Mouse (Mus musculus) thymus, postnatal 25 days (tissue): Measurements from ENCODE around the gene Ifitm5.
"Not testable (repeated sequence)": the region's sequence is repeated elsewhere in the genome, so short reads cannot be mapped to it uniquely, and the experiment has no call there.

ENCODE experiments used
- DNase-seq: peaks from one replicate; pipeline ENCODE4 v3.0.0; 2022

Gene Ifitm5

DNA sequence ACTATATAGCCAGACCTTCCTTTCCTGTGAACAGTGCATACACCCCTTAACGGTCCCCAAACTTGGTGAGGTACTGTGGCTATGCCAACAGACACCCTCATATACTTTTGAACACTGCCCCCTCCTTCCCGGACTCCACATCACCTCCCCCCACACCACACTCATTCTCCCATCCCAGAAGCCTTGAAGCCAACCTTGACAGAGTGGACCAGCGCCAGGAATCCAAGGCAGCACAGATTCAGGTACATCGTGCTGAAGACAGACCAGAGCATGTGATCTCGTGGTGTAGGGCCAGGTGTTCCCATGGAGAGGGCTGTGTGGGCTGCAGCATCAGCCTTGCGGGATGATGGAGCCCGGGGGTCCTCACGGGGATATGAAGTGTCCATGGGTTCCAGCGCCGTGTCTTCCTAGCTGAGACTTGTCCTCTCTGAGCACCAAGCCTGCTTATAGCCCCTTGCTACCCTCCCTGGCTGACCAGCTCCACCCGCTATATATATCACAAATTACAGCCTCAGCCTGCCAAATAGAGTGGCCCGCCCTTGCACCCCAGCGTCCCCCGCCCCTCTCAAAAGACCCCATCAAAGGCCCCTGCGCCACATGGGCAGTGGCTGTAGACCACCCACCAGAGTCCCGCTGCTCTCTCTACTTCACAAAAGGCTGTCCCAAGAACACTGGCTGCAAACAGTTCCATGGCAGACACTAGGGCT is at the start of gene Ifitm5:
Ifitm5 (minus strand) TSS at position 468 of the 707 bp plus-strand sequence.
- no peak for DNase-seq

DNA sequence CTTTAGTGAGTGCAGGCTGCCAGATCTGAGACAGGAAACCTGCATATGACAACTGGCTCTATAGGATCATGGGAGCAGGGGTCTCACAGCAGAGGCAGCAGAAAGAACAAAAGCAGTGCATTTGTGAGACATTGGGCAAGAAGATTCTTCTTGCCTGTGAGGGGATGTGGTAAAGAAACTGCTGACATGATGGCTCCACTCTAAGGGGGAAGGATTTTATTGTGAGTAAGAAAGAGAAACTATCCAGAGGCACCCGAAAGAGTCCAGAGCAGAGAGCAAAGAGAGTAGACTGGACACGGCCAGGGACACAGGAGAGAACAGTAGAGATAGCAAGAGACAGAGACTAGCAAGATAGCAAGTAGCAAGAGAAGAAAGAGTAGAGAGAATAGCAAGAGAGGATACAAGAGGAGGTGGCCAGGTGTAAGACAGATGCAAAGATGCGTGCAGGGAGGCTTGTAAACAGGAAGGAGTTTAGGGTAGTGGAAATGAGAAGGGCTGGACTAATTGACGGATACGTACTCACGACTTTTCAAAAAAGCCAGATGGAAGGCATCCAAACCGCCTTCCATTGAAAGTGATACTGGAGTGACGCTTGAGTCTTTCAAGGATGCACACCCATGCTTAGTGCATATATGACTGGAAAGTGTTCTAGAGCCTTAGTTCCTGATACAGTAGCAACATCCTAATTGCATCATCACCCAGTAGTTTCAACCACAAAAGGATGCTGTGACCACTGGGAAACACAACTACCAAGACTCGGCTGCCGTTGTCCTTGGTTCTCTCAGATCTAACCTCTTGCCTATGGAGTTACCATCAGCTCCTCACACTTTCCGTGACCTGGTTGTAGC is 49.0 kb upstream of the Ifitm5 start:
- DNase-seq: no peak

DNA sequence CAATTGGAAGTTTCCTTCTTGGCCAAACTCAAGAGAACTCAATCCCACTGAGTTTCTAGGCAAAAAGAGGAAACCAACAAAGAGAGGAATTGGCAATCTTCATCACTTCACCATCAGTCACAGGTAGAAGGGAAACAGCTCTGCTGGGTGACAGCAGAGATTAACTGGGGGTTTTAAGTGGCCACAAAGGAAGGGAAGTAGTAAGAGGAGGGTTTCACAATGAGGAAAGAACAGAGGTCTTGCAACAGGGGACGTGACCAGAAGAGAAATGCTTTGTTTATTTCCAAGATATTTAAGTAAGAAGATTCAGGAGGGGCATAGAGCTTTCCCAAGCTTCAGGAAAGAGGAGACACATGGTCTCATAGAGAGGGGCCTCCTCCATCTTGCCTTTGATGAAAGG is 47.7 kb upstream of the Ifitm5 start:
- no peak for DNase-seq

DNA sequence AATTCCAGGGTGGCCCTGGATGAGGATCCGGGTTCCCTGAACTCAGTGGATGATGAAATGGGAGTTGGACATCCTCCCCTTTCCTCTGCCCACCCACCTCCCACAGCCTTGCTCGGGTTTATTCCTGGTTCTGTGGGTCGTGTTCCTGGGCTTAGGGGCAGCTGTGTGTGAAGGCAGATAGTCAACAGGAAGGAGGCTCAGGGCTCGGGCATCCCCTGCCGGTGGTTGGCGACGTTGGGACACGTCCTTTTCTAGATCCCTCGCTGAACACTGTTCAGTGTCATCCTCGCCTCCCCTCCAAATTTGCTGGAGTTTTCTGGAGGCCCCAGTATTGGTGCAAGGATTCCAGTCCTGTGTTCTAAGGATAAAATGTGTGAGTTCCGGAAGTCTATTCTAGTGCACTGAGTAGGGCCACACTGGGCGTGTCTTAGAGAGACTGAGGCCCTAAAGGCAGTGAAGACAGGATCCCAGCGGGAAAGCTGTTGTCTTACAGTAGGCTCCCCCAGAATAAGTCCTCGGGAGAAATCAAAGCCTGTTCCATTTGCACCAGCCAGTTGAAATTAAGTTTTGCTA is 41.1 kb upstream of the Ifitm5 start:
- DNase-seq: no peak

DNA sequence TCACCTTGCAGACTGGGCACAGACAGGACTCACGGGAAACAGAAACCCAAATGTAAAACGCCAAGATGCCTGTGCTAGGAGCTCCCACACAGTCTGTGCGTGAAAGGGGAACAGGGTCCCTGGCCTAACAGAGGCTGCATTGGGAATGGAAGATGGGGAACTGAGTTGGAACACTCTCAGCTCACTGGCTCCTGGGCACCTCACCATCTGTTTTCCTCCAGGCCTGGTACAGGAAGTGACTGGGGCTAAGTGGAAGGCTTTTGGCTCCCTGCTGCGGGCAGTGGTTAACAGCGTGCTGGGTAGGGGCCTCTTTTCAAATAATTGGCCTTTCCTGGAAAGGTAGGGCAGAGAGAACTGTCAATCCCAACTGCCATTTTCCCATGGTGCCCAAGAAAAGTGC is 40.5 kb upstream of the Ifitm5 start:
- DNase-seq: no peak

DNA sequence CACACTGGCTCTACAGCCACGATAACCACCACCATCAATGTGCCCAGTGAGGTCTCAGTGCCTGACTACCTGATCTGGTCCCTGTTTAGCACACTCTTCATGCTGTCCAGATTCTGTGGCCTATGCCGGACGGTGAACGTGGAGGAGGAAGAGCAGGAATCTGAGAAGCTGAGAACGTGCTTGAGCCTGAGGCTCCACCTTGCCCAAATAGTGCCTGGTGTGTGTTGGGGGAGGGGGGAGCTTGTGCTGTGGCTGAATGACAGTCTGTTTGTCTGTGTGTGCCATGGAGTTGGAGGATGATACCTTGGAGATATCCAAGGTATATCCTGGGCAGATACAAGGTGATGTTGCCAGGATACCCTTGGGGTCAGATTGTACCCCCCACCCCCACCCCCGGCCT is 40.1 kb upstream of the Ifitm5 start:
- no peak for DNase-seq

DNA sequence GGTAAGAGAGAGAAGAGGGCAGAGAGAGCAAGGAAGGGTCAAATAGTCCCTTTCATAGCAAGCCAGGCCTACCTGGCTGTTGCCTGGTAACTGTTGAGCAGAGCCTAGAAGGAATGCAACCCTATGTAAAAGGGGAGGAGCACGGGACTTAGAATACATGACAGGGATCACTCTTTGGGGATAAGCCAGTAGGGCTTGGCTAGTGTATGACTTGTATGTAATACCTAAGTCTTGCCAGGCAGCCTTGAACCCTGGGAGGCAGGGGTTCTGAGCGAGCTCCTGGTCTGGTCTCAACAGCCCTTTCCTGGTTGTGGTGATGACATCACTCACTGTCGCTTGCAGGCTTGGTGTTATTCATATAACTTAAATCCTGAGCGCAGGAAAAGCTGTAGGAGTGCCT is 38.9 kb upstream of the Ifitm5 start:
- no peak for DNase-seq

DNA sequence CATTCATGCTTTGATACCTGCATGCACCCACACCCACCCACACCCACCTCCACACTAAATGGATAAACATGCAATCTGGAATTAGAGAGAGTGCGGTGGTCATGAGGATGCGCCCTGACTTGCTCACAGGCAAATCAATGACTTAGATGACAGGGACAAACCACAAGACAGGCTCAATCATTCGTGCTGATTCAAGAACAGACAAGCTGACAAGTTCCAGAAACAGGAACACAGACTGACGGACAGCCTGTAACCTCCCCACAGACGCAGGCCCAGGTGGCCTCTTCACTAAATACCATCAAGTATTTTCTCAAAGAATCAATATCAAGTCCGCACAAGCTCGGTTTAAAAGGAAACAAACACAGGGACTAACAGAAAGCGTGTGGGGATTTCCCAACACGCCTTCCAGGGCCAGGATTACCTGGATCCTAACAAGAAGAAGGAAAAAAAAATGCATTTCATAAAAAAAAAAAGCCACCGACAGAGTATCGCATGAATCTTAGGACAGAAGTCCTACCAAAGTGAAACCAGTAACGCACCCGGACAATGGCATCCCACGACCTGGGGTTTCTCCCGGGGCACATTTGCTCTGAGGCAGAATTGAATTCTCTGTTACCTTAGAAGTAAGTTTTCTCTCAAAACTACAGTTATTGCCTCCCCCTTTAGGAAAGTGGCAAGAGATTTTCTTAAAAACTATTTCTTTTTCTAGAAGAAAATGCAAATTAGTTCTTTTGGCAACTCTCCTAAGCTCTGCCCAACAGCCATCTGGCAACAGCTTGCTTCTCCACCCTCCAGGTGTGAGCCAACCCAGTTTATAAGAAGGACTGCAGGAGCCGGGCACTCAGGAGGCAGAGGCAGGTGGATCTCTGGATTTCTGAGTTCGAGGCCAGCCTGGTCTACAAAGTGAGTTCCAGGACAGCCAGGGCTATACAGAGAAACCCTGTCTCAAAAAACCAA is 37.4 kb upstream of the Ifitm5 start:
- DNase-seq: no peak

DNA sequence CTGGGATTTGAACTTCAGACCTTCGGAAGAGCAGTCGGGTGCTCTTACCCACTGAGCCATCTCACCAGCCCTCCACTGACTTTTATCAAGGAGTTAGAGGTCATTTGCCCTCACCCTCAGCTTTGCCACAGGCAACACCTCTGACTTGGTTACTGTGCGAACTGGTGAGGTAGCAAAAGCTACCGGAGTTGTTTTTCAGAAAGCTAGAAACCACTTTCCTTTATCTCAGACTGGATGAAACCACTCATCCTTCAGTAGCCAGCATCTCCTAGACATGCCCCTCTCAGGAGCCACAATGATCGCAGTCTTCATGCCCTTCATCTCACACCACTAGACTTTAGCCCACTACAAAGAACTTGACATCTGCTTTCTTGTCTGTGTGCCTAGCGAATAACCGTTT is 32.9 kb upstream of the Ifitm5 start:
- no peak for DNase-seq

DNA sequence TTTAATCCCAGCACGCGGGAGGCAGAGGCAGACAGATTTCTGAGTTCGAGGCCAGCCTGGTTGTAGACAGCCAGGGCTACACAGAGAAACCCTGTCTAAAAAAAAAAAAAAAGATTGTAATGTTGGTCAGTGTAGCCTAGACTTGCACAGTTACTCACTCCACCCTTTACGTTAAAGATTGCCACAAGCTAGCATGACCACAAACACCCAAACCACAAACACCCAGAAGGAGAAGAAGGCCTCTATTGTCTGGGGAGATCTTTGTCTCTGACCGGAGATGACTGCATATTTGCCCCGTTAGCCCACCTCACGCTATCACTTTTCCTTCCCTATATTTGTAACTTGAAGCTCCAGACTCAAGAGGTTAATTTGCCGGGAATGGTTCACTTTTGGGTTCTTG is 31.6 kb upstream of the Ifitm5 start:
- DNase-seq: no peak

DNA sequence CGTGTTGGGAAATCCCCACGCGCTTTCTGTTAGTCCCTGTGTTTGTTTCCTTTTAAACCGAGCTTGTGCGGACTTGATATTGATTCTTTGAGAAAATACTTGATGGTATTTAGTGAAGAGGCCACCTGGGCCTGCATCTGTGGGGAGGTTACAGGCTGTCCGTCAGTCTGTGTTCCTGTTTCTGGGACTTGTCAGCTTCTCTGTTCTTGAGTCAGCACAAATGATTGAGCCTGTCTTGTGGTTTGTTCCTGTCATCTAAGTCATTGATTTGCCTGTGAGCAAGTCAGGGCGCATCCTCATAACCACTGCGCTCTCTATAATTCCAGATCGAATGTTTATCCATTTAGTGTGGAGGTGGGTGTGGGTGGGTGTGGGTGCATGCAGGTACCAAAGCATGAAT is 26.6 kb upstream of the Ifitm5 start:
- DNase-seq: not testable (repeated sequence)

DNA sequence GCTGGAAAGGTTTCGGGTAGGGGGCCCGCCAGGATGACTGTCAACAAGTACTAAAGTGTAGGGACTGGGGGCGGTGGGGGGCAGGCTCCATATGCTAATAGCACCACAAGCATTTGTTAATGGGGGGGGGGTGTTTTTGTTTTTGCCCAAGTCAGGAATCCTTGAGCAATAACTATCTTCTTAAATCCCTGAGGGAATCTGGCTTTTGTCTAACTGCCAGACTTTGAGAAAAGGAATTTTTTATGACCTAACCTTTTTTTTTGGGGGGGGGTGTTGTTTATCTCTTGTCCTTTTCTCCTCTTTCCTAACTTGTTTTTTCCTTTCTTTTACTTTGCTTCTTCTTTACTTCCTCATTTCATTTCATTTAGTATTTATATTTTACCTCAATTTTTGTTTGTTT is 25.4 kb upstream of the Ifitm5 start:
- no peak for DNase-seq

DNA sequence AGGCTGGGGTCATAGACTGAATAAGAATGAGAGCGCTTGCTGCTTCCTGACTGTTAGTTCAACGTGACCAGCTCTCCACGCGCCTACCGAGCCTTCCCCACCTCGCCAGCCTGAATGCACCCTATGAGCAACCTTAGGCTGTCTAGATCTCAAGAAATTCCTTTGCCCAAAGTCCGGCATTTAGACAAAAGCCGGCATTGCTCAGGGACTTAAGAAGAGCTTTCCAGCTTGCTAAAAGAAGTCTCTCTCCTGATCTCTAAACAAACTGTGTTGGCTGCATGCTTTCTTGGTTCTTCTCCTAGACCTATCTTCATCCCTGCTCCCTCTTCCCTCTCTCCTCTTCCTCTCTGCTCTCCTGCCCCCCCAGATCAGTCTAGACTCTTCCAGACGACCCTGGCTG is 24.8 kb upstream of the Ifitm5 start:
- no peak for DNase-seq

DNA sequence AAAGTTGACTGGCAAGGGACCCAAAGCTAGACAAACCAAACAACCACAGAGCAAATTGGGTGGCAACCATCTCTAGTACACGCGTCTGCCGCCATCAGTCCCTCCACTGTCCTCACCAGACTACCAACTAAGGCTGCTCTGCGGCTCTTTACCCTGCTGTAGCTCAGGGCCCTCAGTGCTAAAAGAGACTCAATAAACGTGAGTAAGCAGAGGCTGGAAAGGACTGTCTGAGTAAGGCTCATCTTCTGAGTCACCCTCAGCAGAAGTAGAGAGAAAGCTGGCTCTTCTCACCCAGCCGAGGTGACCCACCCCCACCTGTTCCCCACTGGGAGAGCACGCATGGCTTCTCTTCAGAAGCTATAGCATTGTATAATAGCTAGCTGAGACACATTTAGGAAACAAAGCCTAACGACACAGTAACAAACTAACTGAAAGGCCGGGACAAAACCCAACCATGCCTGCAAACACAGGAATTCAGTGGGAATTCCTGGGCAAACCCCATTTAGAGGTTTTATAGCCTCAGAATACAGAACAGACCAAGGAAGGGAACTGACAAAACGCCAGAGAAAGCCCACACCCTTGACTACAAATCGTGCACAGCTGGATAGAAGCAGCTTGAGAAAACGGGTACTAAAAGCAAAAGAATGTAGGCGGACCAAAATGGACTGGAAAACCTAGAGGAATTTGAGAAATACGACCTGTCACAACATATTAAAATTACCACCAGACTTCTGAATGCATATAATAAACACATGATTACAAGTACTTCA is 23.5 kb upstream of the Ifitm5 start:
- DNase-seq: no peak

DNA sequence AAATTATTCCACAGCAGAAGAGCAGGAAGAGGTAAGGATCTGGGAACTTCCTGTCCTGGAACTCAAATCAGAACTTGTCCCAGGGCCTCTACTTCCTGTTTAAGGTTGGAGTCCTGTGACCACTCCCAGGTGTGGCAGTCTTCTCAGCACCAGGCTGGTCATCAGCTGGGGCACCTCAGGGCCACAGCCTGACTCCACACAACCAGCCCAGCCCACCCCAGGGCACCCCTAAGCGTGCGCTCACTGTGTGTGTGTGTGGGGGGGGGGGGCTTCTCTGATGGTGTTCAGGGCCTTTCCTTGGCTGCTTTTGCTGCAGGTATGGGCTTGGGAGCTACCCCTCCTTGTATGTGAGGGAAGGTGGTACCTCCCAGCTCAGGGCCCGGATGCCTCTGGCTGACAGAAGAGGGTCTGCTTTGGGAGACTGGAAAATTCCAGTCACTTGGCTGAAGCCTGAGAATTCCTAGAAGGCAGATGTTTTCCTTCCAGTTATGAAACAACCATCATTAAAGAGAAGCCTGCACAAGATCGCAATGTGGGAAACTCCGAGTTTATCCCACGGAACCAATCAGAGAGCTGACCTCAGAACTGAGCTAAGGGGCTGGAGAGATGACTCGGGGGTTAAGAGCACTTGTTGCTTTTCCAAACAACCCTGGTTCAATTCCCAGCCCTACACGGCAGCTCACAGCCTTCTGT is 21.5 kb upstream of the Ifitm5 start:
- no peak for DNase-seq

DNA sequence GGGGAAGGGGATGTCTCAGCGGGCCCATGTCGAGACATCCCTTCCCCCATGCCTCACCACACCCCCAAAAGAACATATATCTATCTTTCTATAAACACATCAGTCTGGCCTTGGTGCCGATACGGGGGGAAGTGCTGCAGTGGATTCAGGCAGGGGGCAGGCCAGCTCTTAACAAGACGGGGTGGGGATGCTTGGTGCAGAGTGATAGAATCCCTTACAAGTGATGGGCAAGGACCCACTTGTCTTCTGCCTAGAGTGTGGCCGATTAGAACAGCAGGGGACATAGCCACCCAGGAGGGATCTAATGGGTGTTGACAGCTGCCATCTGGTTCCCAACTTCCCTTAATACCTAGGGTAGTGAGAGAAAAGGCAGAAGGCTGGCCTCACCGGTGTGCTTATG is 20.8 kb upstream of the Ifitm5 start:
- DNase-seq: no peak

DNA sequence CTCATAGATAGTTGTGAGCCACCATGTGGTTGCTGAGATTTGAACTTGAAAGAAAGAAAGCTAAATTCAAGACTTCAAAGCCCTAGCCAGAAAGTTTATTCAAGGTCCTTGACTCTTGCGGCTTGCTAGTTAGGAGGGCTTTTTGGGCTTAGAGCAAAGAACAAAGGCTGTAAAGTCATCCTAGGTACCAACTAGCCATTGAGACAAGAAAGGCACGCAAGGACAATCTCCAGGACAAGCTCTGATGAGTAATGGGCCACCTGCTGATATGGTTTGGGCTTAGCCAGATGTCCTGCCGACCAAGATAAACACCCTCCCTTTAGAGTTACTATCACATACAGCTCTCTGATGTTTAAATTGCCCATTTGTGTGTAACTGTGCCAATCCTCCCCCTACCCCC is 18.6 kb upstream of the Ifitm5 start:
- DNase-seq: not testable (repeated sequence)

DNA sequence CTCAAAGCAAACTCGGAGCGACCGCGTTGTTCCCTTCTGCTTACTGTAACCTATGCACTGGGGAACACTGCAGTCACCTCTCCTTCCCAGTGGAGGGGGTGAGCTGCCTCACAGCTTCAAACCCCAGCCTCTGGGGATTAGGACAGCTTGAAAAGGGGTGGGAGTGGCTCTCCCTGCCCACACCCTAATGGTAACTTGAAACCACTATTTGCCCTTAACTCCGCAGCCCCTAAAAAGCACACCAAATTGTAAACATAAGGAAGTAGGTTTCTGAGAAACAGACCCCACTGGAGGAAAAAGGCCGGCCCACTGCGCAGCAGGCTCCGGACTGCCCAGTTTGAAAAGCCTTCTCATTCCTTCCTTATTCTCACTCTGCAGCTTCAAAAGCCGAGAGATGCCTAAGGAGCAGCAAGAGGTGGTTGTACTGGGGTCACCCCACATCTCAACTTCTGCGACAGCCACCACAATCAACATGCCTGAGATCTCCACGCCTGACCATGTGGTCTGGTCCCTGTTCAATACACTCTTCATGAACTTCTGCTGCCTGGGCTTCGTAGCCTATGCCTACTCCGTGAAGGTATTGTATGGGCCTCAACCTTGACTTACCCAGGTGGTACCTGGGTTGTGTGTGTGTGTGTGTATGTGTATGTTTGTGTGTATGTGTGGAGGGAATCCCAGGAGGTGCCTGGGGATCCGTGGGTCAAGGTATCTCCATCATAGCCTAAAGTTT is 17.9 kb upstream of the Ifitm5 start:
- DNase-seq: no peak

DNA sequence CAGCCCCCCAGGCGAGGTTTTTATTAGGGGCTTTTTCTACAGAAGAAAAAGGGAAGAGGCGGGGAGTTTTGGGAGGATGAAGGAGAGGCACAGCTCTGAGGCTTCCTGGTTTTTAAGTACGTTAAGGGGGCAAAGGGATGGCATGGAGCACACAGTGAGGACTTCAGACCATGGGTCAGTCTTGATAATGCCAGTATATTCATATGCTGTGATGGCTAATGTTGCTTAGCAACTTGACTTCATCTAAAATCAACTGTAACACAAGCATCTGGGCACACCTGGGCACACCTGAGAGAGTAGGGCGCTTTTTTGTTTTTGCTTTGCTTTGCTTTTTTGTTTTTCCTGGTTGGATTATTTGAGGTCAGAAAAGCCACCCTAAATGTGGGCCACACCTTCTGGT is 16.8 kb upstream of the Ifitm5 start, which contains the start of gene Ifitm1:
Ifitm1 (plus strand) TSS at position 301 of the 400 bp plus-strand sequence.
- no peak for DNase-seq

DNA sequence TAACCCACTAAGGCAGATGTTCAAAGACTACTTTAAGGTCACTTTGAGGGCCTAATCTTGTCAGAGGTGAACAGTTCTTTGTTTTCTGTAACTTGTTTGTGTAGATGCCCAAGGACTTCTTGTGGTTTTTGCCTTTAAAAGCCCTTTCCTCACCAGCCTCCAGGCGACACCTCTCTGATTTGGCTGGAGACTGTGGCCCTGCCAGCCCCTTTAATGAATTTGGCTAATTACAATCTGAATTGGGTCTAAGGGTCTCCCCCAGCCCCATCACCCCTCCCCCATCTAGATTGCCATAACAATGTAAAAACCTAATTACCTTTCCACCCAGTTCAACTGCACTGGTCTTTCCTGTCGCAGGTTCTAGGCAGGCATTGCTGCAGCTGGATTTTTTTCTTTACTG is 12.6 kb upstream of the Ifitm5 start:
- DNase-seq: no peak

DNA sequence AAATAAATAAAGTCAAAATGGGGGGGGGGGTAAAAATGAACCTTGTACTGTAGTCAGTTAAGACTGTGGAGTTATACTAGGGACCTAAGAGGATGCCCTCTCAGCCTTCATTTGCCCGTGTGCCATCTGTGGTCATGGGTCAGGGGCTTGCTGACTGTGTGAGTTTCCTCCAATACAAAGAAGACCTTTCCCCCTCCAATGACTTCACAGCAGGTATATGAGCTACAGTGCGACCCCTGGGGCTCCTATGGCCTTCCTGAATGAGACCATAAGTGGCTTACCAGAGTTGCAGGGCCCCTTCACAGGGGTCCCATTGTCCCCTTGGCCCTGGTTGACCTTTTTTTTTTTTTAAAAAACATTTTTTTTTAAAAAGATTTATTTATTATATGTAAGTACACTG is 11.3 kb upstream of the Ifitm5 start:
- no peak for DNase-seq
